Mouse (Mus musculus): ENCODE data around the gene Ccdc146.
A peak's percentile ranks its signal among the peaks of the same experiment; 100 is the strongest.

The Ccdc146 gene

DNA sequence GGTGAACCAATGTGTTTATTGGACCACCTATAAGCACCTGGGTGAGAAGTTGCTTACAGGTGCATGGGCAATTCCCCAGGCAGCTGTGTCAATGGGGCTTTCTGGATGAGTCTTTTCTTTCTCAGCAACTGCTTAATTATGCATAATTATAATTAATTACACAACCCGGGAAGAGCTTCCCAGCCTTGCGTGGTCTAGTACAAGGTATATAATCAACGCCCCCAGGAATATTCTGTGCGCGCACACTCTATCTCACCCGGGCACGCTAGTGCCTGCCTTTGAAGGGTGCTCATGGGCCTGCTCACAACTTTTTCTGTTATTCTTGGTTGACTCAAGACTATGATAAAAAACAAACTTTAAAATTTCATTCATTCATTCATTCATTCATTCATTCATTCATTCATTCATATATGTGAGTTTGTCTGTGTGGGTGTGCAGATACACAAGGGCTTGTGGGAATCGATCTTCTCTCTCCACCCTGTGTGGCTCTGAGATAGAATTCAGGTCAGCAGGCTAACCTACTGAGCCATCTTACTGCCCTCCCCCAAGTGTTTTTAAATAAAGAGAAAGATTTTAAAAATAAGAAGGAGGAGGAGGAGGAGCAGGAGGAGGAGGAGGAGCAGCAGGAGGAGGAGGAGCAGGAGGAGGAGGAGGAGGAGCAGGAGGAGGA, 160.0 kb downstream of the Ccdc146 start:
- no peak for DNase-seq (ENCODE audit: low read depth, low spot score)

DNA sequence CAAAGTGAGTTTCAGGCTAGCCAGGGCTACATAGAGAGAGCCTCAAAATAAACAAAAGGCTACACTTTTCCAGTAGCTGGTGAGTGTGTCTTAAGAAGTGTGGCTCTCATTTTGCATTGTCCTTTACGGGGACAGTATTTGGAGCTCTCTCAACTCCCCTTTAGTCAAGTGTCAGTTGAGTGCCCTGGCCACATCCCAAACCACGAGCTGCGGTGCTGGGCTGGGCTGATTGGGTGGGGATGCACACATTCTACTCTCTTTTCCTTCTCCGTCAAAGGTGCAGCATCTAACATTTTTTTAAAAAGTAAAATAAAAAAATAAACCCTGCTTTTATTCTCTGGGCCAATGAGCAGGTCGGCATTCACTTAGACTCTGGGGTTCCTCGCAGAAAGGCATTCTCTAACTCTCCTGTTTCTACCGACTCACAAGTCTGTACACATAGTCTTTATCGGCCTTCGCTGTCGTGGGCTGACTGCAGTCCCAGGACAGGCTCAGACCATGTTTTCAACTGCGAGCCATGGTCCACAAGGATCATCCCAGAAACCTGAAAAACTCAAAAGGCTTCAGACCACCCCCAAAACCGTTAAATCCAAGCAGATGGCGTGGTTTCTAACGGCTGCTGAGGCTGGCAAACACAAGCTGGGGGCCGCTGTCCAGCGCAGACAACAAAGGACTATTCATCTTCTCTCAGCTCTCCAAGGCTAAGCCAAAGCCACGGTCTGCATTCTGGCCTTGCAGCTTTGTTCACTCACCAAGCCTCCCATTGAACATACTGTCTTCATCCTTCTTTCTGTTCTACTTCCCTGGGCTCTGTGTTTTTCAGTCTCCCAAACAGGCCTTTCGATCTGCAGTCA, 161.0 kb downstream of the Ccdc146 start:
- DNase-seq (ENCODE audit: low read depth, low spot score): peak; percentile 16

DNA sequence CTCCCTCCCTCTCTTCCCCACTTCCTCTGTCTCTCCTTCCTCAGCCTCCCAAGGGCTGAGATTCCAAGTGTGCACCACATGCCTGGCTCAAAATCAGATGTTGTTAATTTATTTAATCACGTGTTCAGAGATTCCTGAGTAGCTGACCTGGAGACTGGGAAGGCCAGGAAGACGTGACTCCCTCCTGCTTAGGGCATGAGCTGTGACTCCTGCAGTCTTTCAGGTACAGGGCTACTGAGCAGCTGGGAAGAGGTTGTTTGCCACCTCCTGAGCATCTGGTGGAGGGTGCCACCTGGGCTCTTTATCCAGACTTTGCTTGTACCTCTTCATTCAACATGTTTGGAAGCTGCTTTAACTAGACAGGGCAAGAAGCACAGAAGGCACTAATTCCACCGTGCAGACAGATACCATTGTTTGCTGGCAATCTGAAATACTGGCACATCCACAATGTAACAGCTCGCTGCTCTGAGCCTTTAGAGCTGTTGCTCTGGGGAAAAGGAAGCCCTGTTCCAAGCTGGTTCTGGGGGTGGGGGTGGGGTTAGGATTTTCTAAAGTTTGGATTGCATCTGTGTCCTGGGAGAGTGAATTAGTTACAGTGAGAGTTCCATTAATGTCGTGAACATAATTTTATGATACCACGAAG, 163.2 kb downstream of the Ccdc146 start:
- no peak for DNase-seq (ENCODE audit: low read depth, low spot score)

DNA sequence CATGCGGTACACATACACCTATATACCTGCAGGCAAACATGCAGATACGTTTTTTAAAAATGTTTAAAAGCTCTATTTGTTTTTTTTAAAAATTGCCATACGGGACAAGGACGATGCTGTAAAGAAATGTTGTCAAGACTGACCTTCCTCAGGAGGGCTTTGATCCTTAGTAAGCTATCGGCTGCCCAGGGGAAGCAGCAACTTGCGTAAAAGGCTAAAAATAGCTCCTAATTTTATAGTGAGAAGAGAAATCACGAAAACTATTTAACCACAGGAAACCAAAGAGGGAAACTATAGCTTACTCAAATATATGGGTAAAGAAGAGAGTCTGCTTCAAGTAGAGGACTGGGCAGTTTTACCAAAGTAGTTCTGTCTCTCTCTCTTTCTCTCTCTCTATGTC, 163.7 kb downstream of the Ccdc146 start:
- DNase-seq (ENCODE audit: low read depth, low spot score): no peak

DNA sequence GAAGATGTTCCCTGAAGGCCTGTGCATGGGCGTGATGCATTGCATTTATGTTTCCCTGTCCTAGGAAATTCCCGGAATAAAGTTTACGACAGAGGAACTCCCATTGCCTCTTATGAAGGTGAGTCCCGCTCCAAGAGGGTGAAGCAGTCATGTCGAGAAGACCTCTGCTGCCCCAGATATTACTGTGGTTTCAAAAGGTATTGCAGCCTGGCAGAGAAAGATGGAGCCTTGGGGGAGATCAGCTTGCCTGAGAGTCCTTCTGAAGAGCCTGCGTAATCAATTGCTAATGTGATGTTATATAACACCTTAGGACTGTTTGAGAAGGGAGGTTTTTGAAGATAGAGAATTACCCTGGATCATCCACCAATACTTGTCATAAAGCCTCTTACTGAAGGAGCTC, 166.7 kb downstream of the Ccdc146 start:
- peak; percentile 83 for DNase-seq (ENCODE audit: low read depth, low spot score)

DNA sequence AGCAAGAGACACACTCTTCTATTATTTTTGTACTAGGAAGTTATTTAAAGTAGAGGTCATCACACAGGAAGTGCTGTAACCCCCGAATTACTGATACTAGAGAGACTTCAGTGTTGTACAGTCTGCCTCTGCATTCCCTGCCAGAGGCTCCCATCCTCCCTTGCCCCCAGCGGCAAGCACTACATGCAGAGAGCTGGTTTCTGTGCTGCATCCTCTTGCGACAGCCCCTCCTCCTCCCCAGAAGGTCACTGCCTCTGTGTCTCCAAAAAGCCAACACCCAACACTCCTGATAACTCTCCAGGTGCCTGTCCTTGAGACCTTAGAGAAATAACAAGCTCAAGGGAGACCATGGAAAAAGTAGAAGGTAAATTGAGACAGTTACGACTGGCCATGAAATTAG, 167.4 kb downstream of the Ccdc146 start:
- peak; percentile 83 for DNase-seq (ENCODE audit: low read depth, low spot score)

DNA sequence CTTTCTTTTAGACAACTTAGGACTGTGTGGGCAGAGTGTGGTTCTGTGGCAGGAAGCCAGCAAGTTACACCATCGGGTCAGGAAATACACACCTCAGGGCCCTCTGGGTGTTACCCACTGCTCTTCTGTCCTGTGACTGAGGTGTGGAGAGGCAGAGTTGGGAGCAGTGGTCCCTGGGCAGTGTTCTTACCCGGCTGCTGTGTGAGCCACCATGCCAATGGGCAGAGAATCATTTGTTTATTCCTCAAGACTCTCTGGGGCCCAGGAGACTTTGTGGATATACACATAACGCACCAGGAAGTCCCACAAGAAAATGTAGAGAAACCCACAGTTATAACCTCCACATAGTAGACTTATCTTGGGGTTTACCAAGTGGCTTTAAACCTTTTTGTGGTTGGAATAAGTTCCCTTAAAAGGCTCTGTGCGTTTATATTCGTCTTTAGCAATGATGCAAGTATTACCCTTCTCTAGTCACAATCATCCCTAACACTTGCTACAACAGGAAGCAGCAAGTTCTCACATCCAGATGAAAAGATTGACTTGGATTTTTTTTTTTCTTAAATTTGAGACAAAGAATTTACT, 168.8 kb downstream of the Ccdc146 start:
- no peak for DNase-seq (ENCODE audit: low read depth, low spot score)

DNA sequence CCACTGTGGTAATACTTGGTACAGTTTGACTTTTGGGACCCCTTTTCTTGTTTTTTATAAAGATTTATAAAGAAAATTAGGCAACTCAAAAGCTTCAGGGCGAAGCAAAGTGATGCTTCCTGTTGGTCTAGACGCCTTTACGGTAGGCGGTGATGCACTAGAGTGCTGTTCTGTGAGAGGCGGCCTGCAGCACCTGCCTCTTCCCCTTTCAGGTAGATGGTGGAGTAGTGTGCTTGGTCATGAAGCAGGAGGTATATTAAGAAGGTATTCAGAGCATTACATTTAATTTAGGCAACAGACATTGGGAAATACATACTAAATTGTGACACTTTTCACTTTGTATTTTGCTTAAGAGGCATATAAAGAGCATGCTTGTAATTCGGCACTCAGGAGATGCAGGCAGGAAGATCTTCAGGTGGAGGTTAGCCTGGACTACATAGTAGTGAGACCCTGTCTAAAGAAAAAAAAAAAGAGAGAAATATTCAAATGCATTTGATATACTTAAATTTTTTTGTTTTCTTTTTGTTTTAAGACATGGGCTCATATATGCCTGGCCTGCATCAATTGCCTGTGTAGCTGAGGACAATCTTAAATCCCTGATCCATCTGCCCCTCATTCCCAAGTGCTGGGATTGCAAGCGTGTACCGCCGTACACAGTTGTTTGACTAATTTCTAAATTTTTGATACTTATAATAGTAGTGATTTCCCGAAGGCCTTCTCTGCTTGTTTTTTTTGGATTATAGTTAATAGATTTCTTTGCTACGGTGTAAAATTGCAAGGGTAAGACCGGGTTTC, 169.5 kb downstream of the Ccdc146 start:
- no peak for DNase-seq (ENCODE audit: low read depth, low spot score)

DNA sequence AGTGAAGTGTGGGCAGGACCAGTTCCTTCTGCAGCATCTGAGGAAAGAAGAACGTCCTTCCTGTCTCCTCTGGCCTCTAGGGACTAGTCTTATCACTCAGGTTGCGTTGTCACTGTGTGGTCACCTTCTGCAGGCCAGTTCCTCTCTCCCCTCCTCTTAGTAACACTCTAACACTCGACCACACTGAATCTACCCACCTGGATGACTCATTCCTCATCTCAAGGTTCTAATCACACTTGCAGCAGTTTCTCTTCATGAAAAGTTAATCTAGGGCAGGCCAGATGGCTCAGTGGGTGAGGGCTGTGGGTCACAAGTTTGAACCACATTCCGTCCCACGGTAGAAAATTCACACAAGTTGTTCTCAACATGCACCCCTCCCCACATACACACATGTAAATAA, 175.6 kb downstream of the Ccdc146 start:
- no peak for DNase-seq (ENCODE audit: low read depth, low spot score)

DNA sequence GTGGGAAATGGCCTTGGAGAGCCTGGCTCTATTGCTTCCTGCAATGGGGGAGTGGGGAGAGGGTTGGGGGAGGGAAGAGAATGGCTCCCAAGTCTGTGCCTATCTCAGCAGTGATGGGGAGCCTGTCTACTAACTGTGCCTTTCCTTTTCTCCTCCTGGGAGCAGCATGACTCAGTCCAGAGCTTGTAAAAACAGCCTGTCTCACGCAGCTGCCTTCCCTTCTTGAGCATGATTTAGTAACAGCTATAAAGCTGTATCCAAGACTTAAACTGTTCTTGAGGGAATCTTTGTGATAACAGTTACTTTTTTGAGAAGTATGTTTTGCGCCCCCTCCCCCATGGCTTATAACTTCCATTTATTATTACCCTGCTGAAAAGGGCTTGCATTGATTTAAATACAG, 176.6 kb downstream of the Ccdc146 start:
- no peak for DNase-seq (ENCODE audit: low read depth, low spot score)

DNA sequence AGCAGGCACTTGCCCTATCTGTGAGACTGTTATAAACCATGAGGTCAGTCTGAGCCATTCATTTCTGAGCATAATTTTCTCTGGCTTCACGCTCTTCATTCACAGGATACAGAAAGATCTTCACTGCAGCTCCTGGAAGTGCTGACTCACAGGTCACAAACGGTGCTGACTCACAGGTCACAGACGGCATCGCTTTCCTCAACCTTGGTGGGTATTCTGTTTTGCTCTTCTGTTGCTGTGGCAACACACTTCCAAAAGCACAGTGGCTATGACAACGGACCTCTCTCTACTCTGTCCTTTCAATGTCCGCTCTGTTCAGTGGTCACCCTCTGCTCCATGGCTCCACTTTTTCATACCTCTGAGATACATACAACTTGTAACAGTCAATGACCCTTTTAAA, 177.7 kb downstream of the Ccdc146 start:
- peak; percentile 73 for DNase-seq (ENCODE audit: low read depth, low spot score)

DNA sequence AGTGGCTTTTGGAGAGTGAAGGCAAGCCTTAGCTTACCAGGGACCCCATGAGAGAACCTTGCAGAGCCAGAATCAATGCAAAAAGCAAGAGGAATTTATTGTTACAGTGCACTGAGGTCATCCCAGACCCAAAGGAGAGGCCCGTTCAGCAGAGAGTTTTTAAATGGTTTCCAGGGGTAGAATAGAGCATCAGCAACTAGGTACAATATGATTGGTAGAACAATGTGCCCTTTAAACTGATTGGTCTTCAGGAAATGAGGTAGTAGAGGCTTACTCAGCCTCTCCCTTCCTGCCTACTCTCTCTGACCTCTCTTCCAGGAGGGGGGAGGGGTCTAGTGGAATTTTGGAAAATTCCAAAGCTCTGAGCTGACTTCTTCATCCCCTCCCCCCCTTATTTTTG, 179.2 kb downstream of the Ccdc146 start:
- peak; percentile 88 for DNase-seq (ENCODE audit: low read depth, low spot score)

DNA sequence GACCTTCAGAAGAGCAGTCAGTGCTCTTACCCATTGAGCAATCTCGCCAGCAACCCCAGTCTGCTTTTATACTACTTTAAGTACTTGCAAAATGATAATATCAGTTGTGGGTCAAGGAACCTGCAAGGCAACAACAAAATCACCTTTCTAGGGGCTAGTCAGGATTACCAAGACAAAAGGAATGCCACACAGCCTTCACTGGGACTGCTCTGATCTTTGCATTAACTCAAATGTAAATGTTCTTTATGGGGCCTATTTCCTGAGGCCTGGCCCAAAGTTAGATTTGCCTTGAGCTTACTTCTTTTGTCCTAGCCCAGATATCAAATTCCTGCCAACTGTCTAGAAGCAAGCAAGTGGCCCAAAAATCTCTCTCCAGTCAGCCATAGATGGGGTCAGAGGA, 179.9 kb downstream of the Ccdc146 start:
- DNase-seq (ENCODE audit: low read depth, low spot score): peak; percentile 98

Data from R1 (cell line).